Mouse (Mus musculus) brown adipose tissue, adult 24 weeks (tissue): ENCODE data around the gene Orm2. TPM values are rescaled to one million over a fixed set of nuclear protein-coding genes. Genes with fewer than 3 reads are reported as not detected.
"Not testable (repeated sequence)": the region's sequence is repeated elsewhere in the genome, so short reads cannot be mapped to it uniquely, and the experiment has no call there.

Experiments
- H3K27ac ChIP-seq: fragments of 200-500 bp; replicated peaks from 2 replicates; pipeline ENCODE4 v1.5.1; 2012; ENCODE audit warnings: low read depth, mild to moderate bottlenecking, low read length
- H3K4me1 ChIP-seq: fragments of 200-500 bp; 2 replicates; pipeline ENCODE4 v1.6.1; 2012; ENCODE audit warnings: low read length, mixed read lengths; ENCODE audit not compliant: control insufficient read depth, insufficient read depth, insufficient read length
- H3K4me3 ChIP-seq: fragments of 200-500 bp; 2 replicates; pipeline ENCODE4 v1.5.1; 2012; ENCODE audit warnings: low read depth, mild to moderate bottlenecking, low read length, moderate library complexity; ENCODE audit not compliant: insufficient read depth
- polyA plus RNA-seq: library from polyadenylated mRNA; stranded (reverse); fragments of >200 nt; gene quantifications from 2 replicates; pipeline ENCODE4 v1.2.4, GENCODE M21; 2012; ENCODE audit not compliant: missing spikeins, insufficient read depth, insufficient read length

The Orm2 gene
- 1.3 TPM in 1 of 2 replicates, not detected in the other for polyA plus RNA-seq

- H3K4me1 ChIP-seq, result peaks cover 2% of the 10 kb centered on the region; the same call in 1 of the 2 replicates
- no peak within 1 kb of the TSS for H3K27ac ChIP-seq
- H3K4me3 ChIP-seq, result no peak within 1 kb of the TSS
Measured at GRCm38 (mm10) chr4:63362150-63362549, at the start of gene Orm2. TSS of gene Orm2 (plus strand) at chr4:63362449.

- Histone ChIP-seq H3K27ac (no peak overlapping the region), H3K4me1 (peaks cover 2% of the 10 kb centered on the region; the same call in 1 of the 2 replicates), H3K4me3 (no peak overlapping the region)
Measured at GRCm38 (mm10) chr4:63314063-63314462, 48.2 kb upstream of the Orm2 start.

GRCm38 (mm10) chr4:63316076-63316746 lies 46.0 kb upstream of the Orm2 start:
- H3K4me1 ChIP-seq, result no peaks in the 10 kb centered on the region
- H3K27ac ChIP-seq, result no peak overlapping the region
- no peak overlapping the region for H3K4me3 ChIP-seq

- H3K27ac ChIP-seq, H3K4me3 ChIP-seq, H3K4me1 ChIP-seq: not testable (repeated sequence)
Measured at GRCm38 (mm10) chr4:63319566-63319965, 42.7 kb upstream of the Orm2 start.

GRCm38 (mm10) chr4:63323275-63323815 lies 38.9 kb upstream of the Orm2 start:
- no peak overlapping the region for H3K27ac ChIP-seq
- no peaks in the 10 kb centered on the region for H3K4me1 ChIP-seq
- H3K4me3 ChIP-seq, result no peak overlapping the region

GRCm38 (mm10) chr4:63333403-63333802 lies 28.8 kb upstream of the Orm2 start:
- no peaks in the 10 kb centered on the region for H3K4me1 ChIP-seq
- no peak overlapping the region for H3K27ac ChIP-seq
- H3K4me3 ChIP-seq, result no peak overlapping the region

- Histone ChIP-seq H3K4me1 (no peaks in the 10 kb centered on the region), H3K4me3 (no peak overlapping the region), H3K27ac (no peak overlapping the region)
Measured at GRCm38 (mm10) chr4:63338414-63339076, 23.7 kb upstream of the Orm2 start.

- H3K27ac ChIP-seq, result no peak overlapping the region
- no peak overlapping the region for H3K4me3 ChIP-seq
- H3K4me1 ChIP-seq, result peaks cover 8% of the 10 kb centered on the region; the same call in 1 of the 2 replicates
Measured at GRCm38 (mm10) chr4:63342491-63342890, 19.8 kb upstream of the Orm2 start.

- Histone ChIP-seq H3K27ac (no peak overlapping the region), H3K4me1 (peaks cover 8% of the 10 kb centered on the region; the same call in 1 of the 2 replicates), H3K4me3 (no peak overlapping the region)
Measured at GRCm38 (mm10) chr4:63343608-63344007, 18.6 kb upstream of the Orm2 start.

GRCm38 (mm10) chr4:63344295-63344694 lies 18.0 kb upstream of the Orm2 start, which contains the start of gene Orm1:
TSS of gene Orm1 (plus strand) at chr4:63344560.
- H3K27ac ChIP-seq, result no peak within 1 kb of the TSS; the same call in 1 of the 2 replicates
- H3K4me1 ChIP-seq, result peaks cover 8% of the 10 kb centered on the region; the same call in 1 of the 2 replicates
- no peak within 1 kb of the TSS for H3K4me3 ChIP-seq

GRCm38 (mm10) chr4:63345261-63345660 lies 17.0 kb upstream of the Orm2 start:
- Histone ChIP-seq H3K4me3 (no peak overlapping the region), H3K27ac (no peak overlapping the region; the same call in 1 of the 2 replicates), H3K4me1 (peaks cover 8% of the 10 kb centered on the region; the same call in 1 of the 2 replicates)

- H3K4me3 ChIP-seq, result no peak overlapping the region
- no peak overlapping the region for H3K27ac ChIP-seq
- H3K4me1 ChIP-seq, result peaks cover 8% of the 10 kb centered on the region; the same call in 1 of the 2 replicates
Measured at GRCm38 (mm10) chr4:63346659-63347058, 15.6 kb upstream of the Orm2 start.

GRCm38 (mm10) chr4:63348524-63348923 lies 13.7 kb upstream of the Orm2 start:
- Histone ChIP-seq H3K27ac (no peak overlapping the region), H3K4me1 (peaks cover 8% of the 10 kb centered on the region; the same call in 1 of the 2 replicates), H3K4me3 (no peak overlapping the region)

GRCm38 (mm10) chr4:63355877-63356665 lies 6.2 kb upstream of the Orm2 start, which contains the start of gene Orm3:
TSS of gene Orm3 (plus strand) at chr4:63356162.
- Histone ChIP-seq H3K4me1 (peaks cover 10% of the 10 kb centered on the region), H3K4me3 (no peak within 1 kb of the TSS), H3K27ac (peak within 1 kb of the TSS; percentile 31; the same call in 1 of the 2 replicates)
